Mouse (Mus musculus) CH12.LX (cell line): Measurements from ENCODE around the gene Traf3.
A peak's percentile ranks its signal among the peaks of the same experiment; 100 is the strongest.

ENCODE experiments used
- CHD1 ChIP-seq: IDR thresholded peaks from 2 replicates; pipeline ENCODE4 v1.6.1; 2012; ENCODE audit warnings: low read depth, low read length, improper control_type of control experiment, inconsistent platforms
- CTCF ChIP-seq, 2 experiments: IDR thresholded peaks in 1 of 2; conservative IDR thresholded peaks in 1 of 2; 2 replicates each; pipeline ENCODE4 v1.5.1; 2011 to 2012; ENCODE audit warnings: low read depth in 2 of 2, low read length in 2 of 2, improper control_type of control experiment in 1 of 2, inconsistent platforms in 1 of 2, mild to moderate bottlenecking in 1 of 2, moderate library complexity in 1 of 2
- ELF1 ChIP-seq: IDR thresholded peaks from 2 replicates; pipeline ENCODE4 v1.6.1; 2014; ENCODE audit warnings: low read depth, mild to moderate bottlenecking, inconsistent platforms, low read length, improper control_type of control experiment
- MAFK ChIP-seq: IDR thresholded peaks from 2 replicates; pipeline ENCODE4 v1.6.1; 2011; ENCODE audit warnings: low read length, improper control_type of control experiment; ENCODE audit not compliant: insufficient replicate concordance
- MYC ChIP-seq: IDR thresholded peaks from 2 replicates; pipeline ENCODE4 v1.6.1; 2011; ENCODE audit warnings: low read depth, mild to moderate bottlenecking, improper control_type of control experiment, low read length
- POLR2A ChIP-seq: IDR thresholded peaks from 2 replicates; pipeline ENCODE4 v1.6.1; 2011; ENCODE audit warnings: low read depth, mild to moderate bottlenecking, improper control_type of control experiment, low read length
- SIN3A ChIP-seq: IDR thresholded peaks from 2 replicates; pipeline ENCODE4 v1.6.1; 2012; ENCODE audit warnings: low read length, improper control_type of control experiment, inconsistent platforms
- SMC3 ChIP-seq: IDR thresholded peaks from 2 replicates; pipeline ENCODE4 v1.6.1; 2011; ENCODE audit warnings: low read depth, low read length, improper control_type of control experiment
- USF2 ChIP-seq: conservative IDR thresholded peaks from 2 replicates; pipeline ENCODE4 v1.6.1; 2011; ENCODE audit warnings: low read depth, low read length, improper control_type of control experiment
- ZKSCAN1 ChIP-seq: IDR thresholded peaks from 2 replicates; pipeline ENCODE4 v1.6.1; 2012; ENCODE audit warnings: low read depth, inconsistent platforms, low read length, improper control_type of control experiment, borderline replicate concordance

DNA sequence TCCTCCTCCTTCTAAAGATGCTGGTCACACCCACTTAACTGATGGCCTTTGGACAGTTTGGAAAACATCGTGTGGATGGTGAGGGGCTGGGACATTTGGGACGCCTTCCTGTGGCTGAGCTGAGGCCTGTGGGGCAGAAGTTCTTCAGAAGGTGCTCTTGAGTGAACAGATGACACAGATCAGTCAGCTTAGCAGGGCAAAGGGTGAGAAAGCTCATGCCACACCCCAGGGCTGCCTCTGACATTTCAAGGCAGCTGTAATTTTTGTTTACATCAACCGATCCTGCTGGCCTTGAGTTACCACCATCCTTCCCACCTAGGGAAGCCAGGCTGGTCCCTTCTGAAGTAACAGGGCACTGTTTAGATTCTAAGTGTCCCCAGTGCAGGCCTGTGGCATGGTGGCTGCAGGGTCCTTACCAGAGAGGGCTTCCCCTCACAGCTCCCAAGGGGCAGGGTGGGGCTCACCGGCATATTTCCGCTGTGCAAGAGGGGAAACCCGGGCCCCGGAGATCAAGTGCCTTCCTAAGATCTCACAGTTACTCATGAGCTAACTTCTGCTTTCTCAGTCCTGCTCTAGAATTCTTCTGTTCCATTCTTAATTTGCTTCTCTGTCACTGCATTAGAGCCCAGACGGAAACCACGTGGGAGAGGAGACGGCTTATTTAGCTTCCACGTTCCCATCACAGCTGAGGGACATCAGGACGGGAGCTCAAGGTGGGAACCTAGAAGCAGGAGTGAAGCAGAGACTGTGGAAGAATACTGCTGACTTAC is 6.3 kb upstream of the Traf3 start:
- TF ChIP-seq MYC (peak; percentile 98), CTCF (conservative IDR thresholded peaks at IDR 0.05 in 1 of 2, IDR thresholded peaks at IDR 0.05 in 1 of 2; ENCODE audit: low read depth in 2 of 2, low read length in 2 of 2) (no peak), MAFK (peak; percentile 39; the same call in 1 of the 2 replicates), ELF1 (peak; percentile 64), SMC3 (peak; percentile 22; the same call in 1 of the 2 replicates), SIN3A (peak; percentile 95), POLR2A (peak; percentile 81), USF2 (peak; percentile 60), ZKSCAN1 (no peak), CHD1 (peak; percentile 30; the same call in 1 of the 2 replicates)
